Mouse (Mus musculus) heart, embryonic 14.5 days (tissue): ENCODE results near the gene Usp32. TPM values are rescaled to one million over a fixed set of nuclear protein-coding genes. Genes with fewer than 3 reads are reported as not detected.

Source experiments
- ATAC-seq: fragments of 200-750 bp; cut with Nextera tagmentation; 2 replicates; pipeline ENCODE4 v1.8.0; 2017; ENCODE audit warnings: low read depth, moderate TSS enrichment; ENCODE audit not compliant: insufficient number of reproducible peaks, insufficient read depth, low FRiP score
- H3K27ac ChIP-seq, 2 experiments: fragments of 200-500 bp in 1 of 2; fragments of 300-500 bp in 1 of 2; sonication (generic) in 1 of 2; replicated peaks in 1 of 2; 2 replicates each; pipeline ENCODE4 v1.5.1; 2012 to 2014; ENCODE audit warnings: low read depth in 2 of 2, low read length in 2 of 2, control low read depth in 1 of 2, mild to moderate bottlenecking in 1 of 2, mixed read lengths in 1 of 2; ENCODE audit not compliant: control insufficient read depth in 1 of 2, insufficient read depth in 1 of 2
- H3K27me3 ChIP-seq: fragments of 300-500 bp; sonication (generic); 2 replicates; pipeline ENCODE4 v1.6.1; 2014; ENCODE audit warnings: mild to moderate bottlenecking, low read length, control low read depth; ENCODE audit not compliant: control insufficient read depth, insufficient read depth
- H3K36me3 ChIP-seq: fragments of 300-500 bp; sonication (generic); 2 replicates; pipeline ENCODE4 v1.6.1; 2014; ENCODE audit warnings: mild to moderate bottlenecking, control low read depth, low read length, mixed read lengths; ENCODE audit not compliant: control insufficient read depth, insufficient read depth
- H3K4me1 ChIP-seq, 2 experiments: fragments of 200-500 bp in 1 of 2; fragments of 300-500 bp in 1 of 2; sonication (generic) in 1 of 2; 2 replicates each; pipeline ENCODE4 v1.6.1; 2012 to 2014; ENCODE audit warnings: low read length in 2 of 2, control low read depth in 1 of 2, mixed read lengths in 1 of 2; ENCODE audit not compliant: control insufficient read depth in 2 of 2, insufficient read depth in 2 of 2
- H3K4me2 ChIP-seq: fragments of 300-500 bp; sonication (generic); 2 replicates; pipeline ENCODE4 v1.6.1; 2014; ENCODE audit warnings: mild to moderate bottlenecking, low read length
- H3K4me3 ChIP-seq, 2 experiments: fragments of 200-500 bp in 1 of 2; fragments of 300-500 bp in 1 of 2; sonication (generic) in 1 of 2; 2 replicates each; pipeline ENCODE4 v1.5.1; 2012 to 2014; ENCODE audit warnings: low read length in 2 of 2, mild to moderate bottlenecking in 2 of 2, control low read depth in 1 of 2, low read depth in 1 of 2, moderate library complexity in 1 of 2; ENCODE audit not compliant: control insufficient read depth in 1 of 2, insufficient read depth in 1 of 2
- H3K9ac ChIP-seq: fragments of 300-500 bp; sonication (generic); 2 replicates; pipeline ENCODE4 v1.6.1; 2014; ENCODE audit warnings: mild to moderate bottlenecking, low read length
- H3K9me3 ChIP-seq: fragments of 300-500 bp; sonication (generic); 2 replicates; pipeline ENCODE4 v1.6.1; 2016; ENCODE audit warnings: low read length, control low read depth; ENCODE audit not compliant: control insufficient read depth
- WGBS: fragments of 180-500 bp; shearing (Covaris S2); extraction: QIAGEN DNeasy Blood & Tissue Kit; methylation state at CpG from one replicate; pipeline ENCODE4 v1.1.7; 2014; 5-methylcytosine and 5-hydroxymethylcytosine counted together
- polyA plus RNA-seq: library from polyadenylated mRNA; unstranded; fragments of >200 nt; fragmentation: Nextera tagmentation; extraction: Ambion mirVana; gene quantifications from 2 replicates; pipeline ENCODE4 v1.2.1, GENCODE M21; 2014

Gene Usp32
- polyA plus RNA-seq, 1 experiment from 2014 or later, result 6.2 TPM

GRCm38 (mm10) chr11:85086253-85086652 is 53.7 kb downstream of the Usp32 start:
- Histone ChIP-seq H3K9me3 (no peaks in the 10 kb centered on the region), H3K4me3 (no peak overlapping the region), H3K4me1 (no peaks in the 10 kb centered on the region), H3K4me2 (no peak overlapping the region), H3K27ac (no peak overlapping the region), H3K9ac (no peak overlapping the region), H3K36me3 (0 out of 2 replicates have a peak, but pooled peaks cover 2% of the 10 kb centered on the region), H3K27me3 (no peaks in the 10 kb centered on the region)
- ATAC-seq, result no peak

- H3K27ac ChIP-seq, result no peak overlapping the region
- no peak for ATAC-seq
- 94% methylated on average over 4 of the region's 4 CpGs for WGBS
These were observed 72.1 kb downstream of the Usp32 start for GRCm38 (mm10) chr11:85067871-85068270.

GRCm38 (mm10) chr11:85058562-85058961 is 81.4 kb downstream of the Usp32 start:
- Histone ChIP-seq H3K27ac (no peak overlapping the region), H3K27me3 (no peaks in the 10 kb centered on the region), H3K4me1 (0 out of 4 replicates have a peak, but pooled peaks cover 0 to 2% of the 10 kb centered on the region in 2 experiments), H3K4me2 (no peak overlapping the region), H3K9me3 (no peaks in the 10 kb centered on the region), H3K36me3 (peaks cover 18% of the 10 kb centered on the region; the same call in 1 of the 2 replicates), H3K9ac (no peak overlapping the region), H3K4me3 (no peak overlapping the region)
- no peak for ATAC-seq
- WGBS, result 95% methylated on average over 4 of the region's 4 CpGs

More at GRCm38 (mm10) chr11:85067871-85068270, 72.1 kb downstream of the Usp32 start:
- 0 out of 2 replicates have a peak, but pooled peaks cover 9% of the 10 kb centered on the region for H3K36me3 ChIP-seq
- no peaks in the 10 kb centered on the region for H3K4me1 ChIP-seq
- H3K27me3 ChIP-seq, result no peaks in the 10 kb centered on the region
- no peaks in the 10 kb centered on the region for H3K9me3 ChIP-seq
- H3K9ac ChIP-seq, result no peak overlapping the region
- no peak overlapping the region for H3K4me3 ChIP-seq
- no peak overlapping the region for H3K4me2 ChIP-seq

DNA sequence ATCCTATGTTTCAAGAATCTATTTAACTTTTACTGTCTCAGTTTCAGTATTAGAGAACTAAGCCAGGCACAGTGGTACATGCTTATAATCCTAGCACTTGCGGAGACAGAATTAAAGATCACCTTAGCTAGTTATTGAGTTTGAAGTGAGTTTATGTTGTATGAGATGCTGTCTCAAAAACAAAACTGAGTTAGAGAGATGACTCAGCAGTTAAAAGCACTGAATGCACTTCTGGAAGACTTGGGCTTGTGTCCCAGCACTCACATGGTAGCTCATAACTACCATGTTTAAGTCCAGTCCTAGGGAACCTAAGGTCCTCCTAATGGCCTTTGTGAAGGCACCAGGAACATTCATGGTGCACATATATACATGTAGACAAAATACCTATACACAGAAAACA is 82.4 kb downstream of the Usp32 start:
- Histone ChIP-seq H3K36me3 (peaks cover 18% of the 10 kb centered on the region; the same call in 1 of the 2 replicates), H3K9ac (no peak overlapping the region), H3K4me3 (no peak overlapping the region), H3K9me3 (no peaks in the 10 kb centered on the region), H3K27ac (no peak overlapping the region), H3K4me2 (no peak overlapping the region), H3K4me1 (0 out of 4 replicates have a peak, but pooled peaks cover 0 to 2% of the 10 kb centered on the region in 2 experiments), H3K27me3 (no peaks in the 10 kb centered on the region)
- WGBS, result 97% methylated on average over 1 of the region's 1 CpGs
- no peak for ATAC-seq

- ATAC-seq, result no peak
- H3K4me2 ChIP-seq, result no peak overlapping the region
- 61% methylated on average over 5 of the region's 5 CpGs for WGBS
These were observed 83.1 kb downstream of the Usp32 start for GRCm38 (mm10) chr11:85056901-85057300.

DNA sequence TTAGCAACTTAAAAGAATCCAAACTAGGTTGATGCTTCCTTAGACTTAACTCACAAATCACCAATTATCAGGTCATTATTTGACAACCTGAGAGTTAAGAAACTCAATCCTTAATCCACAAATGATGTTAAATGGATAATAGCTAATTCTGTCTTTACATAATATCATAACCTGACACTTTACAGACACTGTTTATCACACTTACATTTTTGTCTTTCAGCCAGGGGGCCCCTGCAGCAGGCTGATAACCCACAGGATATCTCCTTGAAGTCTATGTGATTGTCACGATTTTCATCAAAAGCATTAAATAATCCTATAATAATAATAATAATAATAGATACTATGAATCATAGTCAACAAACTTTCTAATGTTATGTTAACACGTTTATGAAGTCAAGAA is 84.4 kb downstream of the Usp32 start:
- Histone ChIP-seq H3K4me1 (0 out of 4 replicates have a peak, but pooled peaks cover 0 to 2% of the 10 kb centered on the region in 2 experiments), H3K9me3 (no peaks in the 10 kb centered on the region), H3K9ac (no peak overlapping the region), H3K36me3 (peaks cover 24% of the 10 kb centered on the region; the same call in 1 of the 2 replicates), H3K27ac (no peak overlapping the region), H3K27me3 (no peaks in the 10 kb centered on the region), H3K4me2 (no peak overlapping the region), H3K4me3 (no peak overlapping the region)
- ATAC-seq, result no peak
- 80% methylated on average over 2 of the region's 2 CpGs for WGBS

More at GRCm38 (mm10) chr11:85056901-85057300, 83.1 kb downstream of the Usp32 start:
- Histone ChIP-seq H3K9me3 (no peaks in the 10 kb centered on the region), H3K9ac (no peak overlapping the region), H3K4me3 (no peak overlapping the region), H3K36me3 (peaks cover 18% of the 10 kb centered on the region; the same call in 1 of the 2 replicates), H3K4me1 (0 out of 4 replicates have a peak, but pooled peaks cover 0 to 2% of the 10 kb centered on the region in 2 experiments), H3K27me3 (no peaks in the 10 kb centered on the region), H3K27ac (no peak overlapping the region)

GRCm38 (mm10) chr11:85039256-85039655 is 100.7 kb downstream of the Usp32 start:
- WGBS, result 88% methylated on average over 3 of the region's 3 CpGs
- Histone ChIP-seq H3K9me3 (no peaks in the 10 kb centered on the region), H3K4me3 (no peak overlapping the region), H3K27ac (no peak overlapping the region), H3K27me3 (no peaks in the 10 kb centered on the region), H3K4me1 (no peaks in the 10 kb centered on the region), H3K36me3 (peaks cover 64% of the 10 kb centered on the region), H3K9ac (no peak overlapping the region), H3K4me2 (no peak overlapping the region)
- no peak for ATAC-seq

GRCm38 (mm10) chr11:85013121-85013520 is 126.8 kb downstream of the Usp32 start:
- H3K4me2 ChIP-seq, result no peak overlapping the region
- H3K4me3 ChIP-seq, result no peak overlapping the region
- ATAC-seq, result no peak
- peaks cover 54% of the 10 kb centered on the region for H3K36me3 ChIP-seq
- no peak overlapping the region for H3K27ac ChIP-seq
- H3K27me3 ChIP-seq, result no peaks in the 10 kb centered on the region
- no peaks in the 10 kb centered on the region for H3K9me3 ChIP-seq
- H3K9ac ChIP-seq, result no peak overlapping the region
- no peaks in the 10 kb centered on the region for H3K4me1 ChIP-seq
